Mouse (Mus musculus): ENCODE results near the gene Cradd.

- TF ChIP-seq POLR2A (IDR thresholded peaks at IDR 0.05; ENCODE audit: control insufficient read depth in 1 of 2, insufficient read depth in 1 of 2, low read depth in 1 of 2, low read length in 2 of 2, poor library complexity in 1 of 2): no peak
- no peak for TF ChIP-seq KAT2A (conservative IDR thresholded peaks at IDR 0.05; ENCODE audit: low read depth, low read length)
Measured at GRCm38 (mm10) chr10:95251674-95252073, 72.3 kb downstream of the Cradd start.
